Mouse (Mus musculus) common myeloid progenitor, adult 5-6 weeks (primary cell): ENCODE data around the gene Mug1. TPM values are rescaled to one million over a fixed set of nuclear protein-coding genes. Genes with fewer than 3 reads are reported as not detected.
"Not testable (repeated sequence)": the region's sequence is repeated elsewhere in the genome, so short reads cannot be mapped to it uniquely, and the experiment has no call there.

Source experiments
- ATAC-seq: replicated peaks from 2 replicates; pipeline ENCODE4 v1.8.0; 2016; ENCODE audit warnings: low read depth, mild to moderate bottlenecking, moderate TSS enrichment, inconsistent platforms; ENCODE audit not compliant: poor library complexity, severe bottlenecking
- total RNA-seq: library from RNA; stranded (forward); fragments of 200-1000, 187-1606 nt; gene quantifications from 2 replicates; pipeline ENCODE4 v1.2.3, GENCODE M21; 2017

The Mug1 gene
- not detected in 2 replicates for total RNA-seq

DNA sequence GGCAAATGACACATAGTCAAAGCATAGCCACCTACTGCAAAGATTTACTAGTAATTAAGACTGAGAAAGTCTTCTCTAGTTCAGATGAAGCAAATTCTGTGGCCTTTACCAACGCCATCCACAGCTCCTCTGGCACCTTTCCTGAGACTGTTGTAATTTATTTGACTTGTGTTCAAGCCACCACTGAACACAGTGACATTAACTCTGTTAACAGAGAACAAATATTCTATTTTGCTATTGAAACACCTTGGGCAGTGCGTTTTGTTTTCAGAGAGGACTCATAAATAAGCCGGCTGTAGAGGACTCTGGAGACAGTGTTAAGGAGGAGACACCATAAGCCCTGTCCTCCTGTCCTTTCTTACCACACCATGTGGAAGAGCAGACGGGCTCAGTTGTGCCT is at the start of gene Mug1:
Gene Mug1, plus strand, starts transcription at position 271 of the 400 bp plus-strand sequence.
- ATAC-seq = not testable (repeated sequence)

DNA sequence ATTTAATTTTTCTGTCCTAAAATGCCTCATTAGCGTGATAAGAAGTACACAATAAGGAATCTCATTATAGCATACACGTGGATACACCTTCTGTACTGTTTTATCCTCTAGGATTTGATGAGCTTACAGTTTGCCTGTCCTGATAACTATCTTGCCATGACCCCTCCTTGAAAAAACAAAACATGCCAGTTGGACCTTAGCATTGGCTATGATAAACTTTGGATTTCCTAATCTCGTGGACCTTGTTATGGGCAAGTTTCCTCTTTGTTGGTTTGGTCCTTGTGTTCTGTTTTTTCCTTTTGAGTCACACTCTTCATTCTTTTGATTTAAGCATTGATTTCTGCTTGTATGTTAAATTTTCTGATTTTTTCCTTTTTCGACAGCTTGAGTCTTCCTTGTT is 10.3 kb upstream of the Mug1 start:
- no peak for ATAC-seq

- no peak for ATAC-seq
Observed at GRCm38 (mm10) chr6:121836361-121836760, 2.0 kb upstream of the Mug1 start.

- peak; percentile 58; the same call in 1 of the 2 replicates for ATAC-seq
Observed at GRCm38 (mm10) chr6:121848378-121848777, 10.0 kb downstream of the Mug1 start.

Other genes starting within 250 kb of the Mug1 start
- gene A2m, start 203.2 kb upstream of the Mug1 start, total RNA-seq = not detected in 2 replicates
- not detected in 2 replicates for gene Gm7298, start 105.6 kb upstream of the Mug1 start, total RNA-seq
- gene Mug2, start 168.2 kb downstream of the Mug1 start, total RNA-seq = not detected in 2 replicates